Mouse (Mus musculus): ENCODE measurements around the gene Ager.

Gene Ager

DNA sequence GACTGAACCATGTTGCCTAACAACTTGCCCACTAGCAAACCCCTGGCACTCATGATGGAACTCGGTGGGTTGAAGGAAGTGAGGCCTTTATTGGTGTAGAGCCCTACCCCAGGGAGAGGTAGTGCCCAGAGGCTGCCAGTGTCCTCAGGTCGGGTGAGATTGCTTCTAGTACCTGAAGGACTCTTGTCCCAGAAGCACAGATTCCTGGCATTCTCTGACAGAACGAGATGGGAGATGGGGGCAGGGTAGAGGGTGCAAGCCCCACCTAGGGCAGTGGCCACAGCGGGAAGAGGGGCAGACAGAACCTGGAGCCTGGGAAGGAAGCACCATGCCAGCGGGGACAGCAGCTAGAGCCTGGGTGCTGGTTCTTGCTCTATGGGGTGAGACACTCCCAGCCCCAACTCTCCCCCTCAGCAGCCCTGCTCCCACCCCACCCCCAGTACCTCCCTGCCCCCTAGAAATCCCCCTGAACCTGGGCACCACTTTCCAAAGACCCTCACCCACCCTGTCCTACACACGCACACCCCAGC, at the start of gene Ager:
Ager (plus strand) TSS at position 297 of the 530 bp plus-strand sequence.
- DNase-seq, result no peak

GRCm38 (mm10) chr17:34549156-34549555, 48.5 kb upstream of the Ager start:
- DNase-seq, result no peak

DNA sequence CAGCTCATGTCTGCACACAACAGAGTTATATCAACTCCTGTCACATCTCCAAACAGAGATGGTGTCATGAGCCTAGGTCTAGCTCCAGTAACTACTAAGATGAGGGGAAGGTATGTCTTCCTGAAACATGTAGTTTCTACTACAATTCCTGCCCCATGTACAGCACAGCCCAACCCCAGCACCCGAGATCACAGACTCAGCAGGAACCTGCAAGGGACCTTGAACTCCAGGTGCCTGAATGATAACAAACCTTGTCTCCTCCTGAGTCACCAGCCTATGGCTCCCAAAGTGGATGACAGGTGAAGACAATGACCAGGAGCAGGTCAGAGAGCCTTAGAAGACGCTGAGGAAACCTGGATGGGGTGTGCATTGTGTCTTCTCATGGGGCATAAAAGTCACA, 47.8 kb upstream of the Ager start:
- no peak for DNase-seq

- peak; percentile 90 to 91 for DNase-seq
Observed at GRCm38 (mm10) chr17:34555483-34555882, 42.2 kb upstream of the Ager start.

- no peak for DNase-seq
Observed at GRCm38 (mm10) chr17:34556406-34556805, 41.3 kb upstream of the Ager start.

DNA sequence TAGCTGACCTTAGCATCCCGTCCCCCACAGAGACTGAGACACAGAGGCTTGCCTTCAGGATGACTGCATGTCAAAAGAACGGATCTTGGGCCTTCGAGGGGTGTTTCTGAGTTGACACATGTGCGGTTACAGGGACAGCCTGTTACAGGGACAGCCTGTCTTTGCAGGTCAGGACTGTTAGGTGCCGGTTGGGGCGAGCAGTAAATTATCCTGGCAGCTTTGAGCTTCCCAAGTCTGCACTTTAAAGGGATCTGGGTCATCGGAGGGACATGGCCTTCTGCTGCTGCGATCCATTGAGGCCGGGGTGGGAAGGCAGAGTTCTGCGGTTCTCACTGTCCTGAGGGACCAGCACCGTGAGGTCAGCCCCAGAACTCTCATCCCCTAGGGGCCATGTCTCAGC, 40.3 kb upstream of the Ager start:
- no peak for DNase-seq

- DNase-seq, result no peak
Observed at GRCm38 (mm10) chr17:34559116-34559515, 38.5 kb upstream of the Ager start.

- DNase-seq, result peak; percentile 31 to 45
Observed at GRCm38 (mm10) chr17:34559895-34560294, 37.8 kb upstream of the Ager start.

DNA sequence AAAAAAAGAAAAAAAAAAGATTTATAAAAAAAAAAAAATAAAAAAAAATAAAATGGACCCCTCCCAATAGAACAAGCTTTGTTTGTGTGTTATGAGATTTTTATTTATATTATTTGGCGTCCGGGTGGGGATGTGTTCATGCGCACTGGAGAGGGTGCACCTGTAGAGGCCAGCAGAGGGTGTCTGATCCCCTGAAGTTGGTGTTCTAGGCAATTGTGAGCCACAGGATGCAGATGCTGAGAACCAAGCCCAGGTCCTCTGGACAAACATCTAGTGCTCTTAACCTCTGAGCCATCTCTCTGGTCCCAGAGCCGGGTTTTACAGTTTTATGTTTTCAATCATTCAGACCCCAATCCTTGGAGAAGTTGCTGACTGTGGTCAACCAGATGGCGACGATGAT, 37.2 kb upstream of the Ager start:
- no peak for DNase-seq

- peak; percentile 60 for DNase-seq
Observed at GRCm38 (mm10) chr17:34561200-34561599, 36.5 kb upstream of the Ager start.

DNA sequence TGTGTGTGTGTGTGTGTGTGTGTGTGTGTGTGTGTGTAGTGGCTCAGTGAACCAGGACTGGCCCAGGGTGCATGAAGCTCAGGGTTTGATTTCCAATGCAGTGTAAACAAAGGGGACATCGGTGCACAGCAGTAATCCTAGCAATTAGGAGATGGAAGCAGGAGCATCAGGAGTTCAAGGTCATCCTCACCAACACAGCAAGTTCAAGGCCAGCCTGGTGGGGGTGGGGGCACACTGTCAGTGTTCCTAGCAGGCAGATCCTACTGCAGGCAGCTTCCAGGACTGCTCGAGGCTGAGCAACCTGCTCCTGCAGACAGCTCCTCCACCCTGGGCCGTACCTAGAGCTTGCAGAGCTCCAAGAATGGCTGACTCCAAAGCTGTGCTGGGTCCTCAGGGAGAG, 35.1 kb upstream of the Ager start:
- no peak for DNase-seq

GRCm38 (mm10) chr17:34563354-34563753, 34.3 kb upstream of the Ager start:
- no peak for DNase-seq

GRCm38 (mm10) chr17:34564003-34564421, 33.6 kb upstream of the Ager start, which contains the start of gene Notch4:
TSS of gene Notch4 (plus strand) at chr17:34564268.
- no peak for DNase-seq

GRCm38 (mm10) chr17:34564796-34565195, 32.9 kb upstream of the Ager start:
- no peak for DNase-seq

- DNase-seq, result no peak
Observed at GRCm38 (mm10) chr17:34567311-34567710, 30.4 kb upstream of the Ager start.

DNA sequence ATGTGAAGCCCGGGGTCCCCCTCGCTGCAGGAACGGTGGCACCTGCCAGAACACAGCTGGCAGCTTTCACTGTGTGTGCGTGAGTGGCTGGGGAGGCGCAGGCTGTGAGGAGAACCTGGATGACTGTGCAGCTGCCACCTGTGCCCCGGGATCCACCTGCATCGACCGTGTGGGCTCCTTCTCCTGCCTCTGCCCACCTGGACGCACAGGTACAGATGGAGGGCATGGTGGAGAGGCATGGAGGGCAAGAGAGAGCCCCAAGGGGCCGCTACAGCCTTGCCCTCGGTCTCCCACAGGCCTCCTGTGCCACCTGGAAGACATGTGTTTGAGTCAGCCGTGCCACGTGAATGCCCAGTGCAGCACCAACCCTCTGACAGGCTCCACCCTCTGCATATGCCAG, 29.2 kb upstream of the Ager start:
- no peak for DNase-seq

DNA sequence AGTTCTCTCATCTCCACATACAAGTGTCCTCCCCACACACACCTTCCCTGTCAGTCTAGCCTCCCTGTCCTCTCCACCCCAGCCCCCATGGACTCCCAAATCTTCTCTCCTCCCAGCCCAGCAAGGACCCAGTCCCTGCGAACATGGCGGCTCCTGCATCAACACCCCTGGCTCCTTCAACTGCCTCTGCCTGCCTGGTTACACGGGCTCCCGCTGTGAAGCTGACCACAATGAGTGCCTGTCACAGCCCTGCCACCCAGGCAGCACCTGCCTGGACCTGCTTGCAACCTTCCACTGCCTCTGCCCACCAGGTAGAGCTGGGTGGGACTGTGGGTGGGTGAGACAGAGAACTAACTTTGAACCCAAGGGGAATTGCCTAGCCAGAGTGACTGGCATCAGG, 27.7 kb upstream of the Ager start:
- DNase-seq, result no peak

DNA sequence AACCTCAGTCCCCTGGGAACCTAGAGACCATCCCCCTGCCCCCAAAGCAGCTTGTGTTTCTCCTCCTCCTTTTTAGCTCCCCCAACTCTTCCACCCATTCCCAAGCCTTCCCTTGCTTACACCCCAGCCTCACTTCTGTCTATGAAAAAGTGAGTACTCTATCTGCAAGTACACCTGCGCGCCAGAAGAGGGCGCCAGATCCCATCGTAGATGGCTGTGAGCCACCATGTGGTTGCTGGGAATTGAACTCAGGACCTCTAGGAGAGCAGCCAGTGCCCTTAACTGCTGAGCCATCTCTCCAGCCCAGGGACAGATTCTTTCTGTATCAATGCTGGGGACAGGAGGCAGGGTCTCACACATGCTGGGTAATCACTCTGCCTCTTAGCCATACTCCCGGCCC, 25.8 kb upstream of the Ager start:
- DNase-seq, result peak; percentile 46 to 54

- DNase-seq, result no peak
Observed at GRCm38 (mm10) chr17:34572361-34572760, 25.3 kb upstream of the Ager start.

DNA sequence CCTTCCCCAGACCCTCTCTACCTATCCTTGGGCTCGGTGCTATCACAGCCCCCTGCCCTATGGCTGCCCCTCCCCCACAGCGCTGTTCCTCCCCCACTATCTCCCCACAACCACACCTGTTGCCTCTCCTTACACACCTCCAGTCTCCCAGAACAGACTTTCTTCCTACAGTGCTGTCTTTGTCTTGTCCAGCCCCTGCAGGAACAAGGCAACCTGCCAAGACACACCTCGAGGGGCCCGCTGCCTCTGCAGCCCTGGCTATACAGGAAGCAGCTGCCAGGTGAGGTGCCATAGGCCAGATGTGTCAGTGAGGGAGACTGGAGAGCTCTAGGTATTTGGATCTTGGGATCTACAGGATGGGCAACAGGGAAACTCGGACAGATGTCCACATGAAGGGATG, 21.1 kb upstream of the Ager start:
- no peak for DNase-seq

- DNase-seq, result peak; percentile 62 to 71
Observed at GRCm38 (mm10) chr17:34578070-34578469, 19.6 kb upstream of the Ager start.

GRCm38 (mm10) chr17:34582528-34582927, 15.1 kb upstream of the Ager start:
- DNase-seq, result no peak

- DNase-seq, result no peak
Observed at GRCm38 (mm10) chr17:34583397-34583796, 14.3 kb upstream of the Ager start.

GRCm38 (mm10) chr17:34583819-34584218, 13.8 kb upstream of the Ager start:
- no peak for DNase-seq

DNA sequence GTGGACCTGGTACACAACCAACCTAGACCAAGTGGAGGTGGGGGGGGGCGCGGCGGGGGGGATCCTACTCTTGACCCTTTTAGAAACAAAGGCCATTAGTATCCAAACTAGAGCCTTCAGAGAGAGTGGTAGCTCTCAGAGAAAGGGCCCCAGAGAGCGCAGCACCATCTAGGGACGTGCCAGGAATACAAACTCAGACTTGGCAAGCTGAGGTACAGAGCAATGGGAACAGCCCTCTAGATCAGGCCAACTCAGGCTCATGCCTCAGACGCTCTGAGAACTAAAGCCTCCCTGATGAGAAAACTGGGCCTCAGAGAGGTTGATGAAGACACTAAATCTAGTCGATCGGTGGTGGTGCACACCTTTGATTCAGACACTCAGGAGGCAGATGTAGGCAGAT, 12.5 kb upstream of the Ager start:
- no peak for DNase-seq
